Comparison of ENCODE assay signal across 8 mouse cellular contexts in genomic region chr4:32984801-32985675, GRCm38 (mm10). TPM values are rescaled to one million over a fixed set of nuclear protein-coding genes. Genes with fewer than 3 reads are reported as not detected.
A peak's percentile ranks its signal among the peaks of the same experiment; 100 is the strongest.
DNase-seq lines count a peak whose midpoint lies in the region; ATAC-seq lines count a peak whose summit lies in the region.

No protein-coding gene starts in this region.

- peaks cover 47% of the 10 kb centered on the region for H3K4me1 ChIP-seq in heart, embryonic 13.5 days
- peaks cover 30% of the 10 kb centered on the region for H3K4me1 ChIP-seq in forebrain, embryonic 16.5 days (replicated peaks; ENCODE audit: control insufficient read depth, insufficient read depth, low read length)
- peaks cover 11% of the 10 kb centered on the region; the same call in 1 of the 2 replicates for H3K4me1 ChIP-seq in limb, embryonic 11.5 days (ENCODE audit: control insufficient read depth, insufficient read depth, low read length)
- H3K4me1 ChIP-seq in neural tube, embryonic 13.5 days (replicated peaks), result peaks cover 31% of the 10 kb centered on the region

- DNase-seq in heart, adult 9 months (ENCODE audit: low spot score in 2 of 2), result no peak
- DNase-seq in ZHBTc4 (ENCODE audit: low read depth, low spot score), result peak; percentile 78
- DNase-seq in limb, embryonic 11.5 days (ENCODE audit: low spot score), result peak; percentile 62

- H3K9ac ChIP-seq in heart, embryonic 13.5 days, result peak overlapping the region; percentile 94
- H3K9ac ChIP-seq in forebrain, embryonic 16.5 days (replicated peaks; ENCODE audit: low read depth, low read length), result peak overlapping the region; percentile 45
- H3K9ac ChIP-seq in limb, embryonic 11.5 days (ENCODE audit: low read length), result peak overlapping the region; percentile 82
- H3K9ac ChIP-seq in neural tube, embryonic 13.5 days, result peak overlapping the region; percentile 81

- WGBS in heart, embryonic 13.5 days, result 12% methylated on average over 13 of the region's 13 CpGs
- WGBS in forebrain, embryonic 16.5 days, result 8% methylated on average over 13 of the region's 13 CpGs
- WGBS in limb, embryonic 11.5 days, result 10% methylated on average over 13 of the region's 13 CpGs
- WGBS in neural tube, embryonic 13.5 days, result 10% methylated on average over 13 of the region's 13 CpGs

- no peak for ATAC-seq in heart, embryonic 13.5 days (ENCODE audit: extremely low read depth, insufficient number of reproducible peaks, low FRiP score, low TSS enrichment)
- ATAC-seq in forebrain, embryonic 16.5 days, result no peak
- ATAC-seq in limb, embryonic 11.5 days (ENCODE audit: insufficient number of reproducible peaks, low FRiP score, low TSS enrichment, low read depth), result no peak
- ATAC-seq in neural tube, embryonic 13.5 days (ENCODE audit: low read depth), result no peak
- no peak for ATAC-seq in monocyte, adult 5-6 weeks (replicated peaks; ENCODE audit: insufficient number of reproducible peaks, low FRiP score, low TSS enrichment, poor library complexity, severe bottlenecking)
- ATAC-seq in inflammation-experienced regulatory T-cells, adult 6 months, result no peak

- H3K4me2 ChIP-seq in heart, embryonic 13.5 days, result peak overlapping the region; percentile 89
- peak overlapping the region; percentile 91 for H3K4me2 ChIP-seq in forebrain, embryonic 16.5 days (ENCODE audit: low read length)
- H3K4me2 ChIP-seq in limb, embryonic 11.5 days (ENCODE audit: low read depth, severe bottlenecking), result peak overlapping the region; percentile 97
- H3K4me2 ChIP-seq in neural tube, embryonic 13.5 days, result peak overlapping the region; percentile 85

- H3K9me3 ChIP-seq in heart, embryonic 13.5 days, result no peaks in the 10 kb centered on the region
- no peaks in the 10 kb centered on the region for H3K9me3 ChIP-seq in forebrain, embryonic 16.5 days (ENCODE audit: control insufficient read depth, low read length)
- no peaks in the 10 kb centered on the region for H3K9me3 ChIP-seq in limb, embryonic 11.5 days (ENCODE audit: control insufficient read depth, low read length)
- no peaks in the 10 kb centered on the region for H3K9me3 ChIP-seq in neural tube, embryonic 13.5 days

- peak overlapping the region; percentile 93 for H3K4me3 ChIP-seq in heart, embryonic 13.5 days
- peak overlapping the region; percentile 69 for H3K4me3 ChIP-seq in forebrain, embryonic 16.5 days (replicated peaks; ENCODE audit: low read length)
- peak overlapping the region; percentile 82 for H3K4me3 ChIP-seq in limb, embryonic 11.5 days (ENCODE audit: low read depth, low read length)
- H3K4me3 ChIP-seq in neural tube, embryonic 13.5 days, result peak overlapping the region; percentile 56

- 0 out of 2 replicates have a peak, but pooled peaks cover 5% of the 10 kb centered on the region for H3K27me3 ChIP-seq in heart, embryonic 13.5 days (replicated peaks)
- H3K27me3 ChIP-seq in forebrain, embryonic 16.5 days (replicated peaks; ENCODE audit: control insufficient read depth, insufficient read depth, low read length), result 0 out of 2 replicates have a peak, but pooled peaks cover 3% of the 10 kb centered on the region
- H3K27me3 ChIP-seq in limb, embryonic 11.5 days (ENCODE audit: control insufficient read depth, insufficient read depth, low read length), result no peaks in the 10 kb centered on the region; the same call in 1 of the 2 replicates
- H3K27me3 ChIP-seq in neural tube, embryonic 13.5 days, result no peaks in the 10 kb centered on the region

- H3K36me3 ChIP-seq in heart, embryonic 13.5 days, result no peaks in the 10 kb centered on the region
- H3K36me3 ChIP-seq in forebrain, embryonic 16.5 days (ENCODE audit: control insufficient read depth, insufficient read depth), result no peaks in the 10 kb centered on the region
- no peaks in the 10 kb centered on the region for H3K36me3 ChIP-seq in limb, embryonic 11.5 days (ENCODE audit: control insufficient read depth, insufficient read depth, low read length)
- H3K36me3 ChIP-seq in neural tube, embryonic 13.5 days, result no peaks in the 10 kb centered on the region

- H3K27ac ChIP-seq in heart, embryonic 13.5 days (replicated peaks), result peak overlapping the region; percentile 88
- H3K27ac ChIP-seq in forebrain, embryonic 16.5 days (ENCODE audit: low read length), result no peak overlapping the region
- H3K27ac ChIP-seq in limb, embryonic 11.5 days (replicated peaks; ENCODE audit: low read depth, low read length), result peak overlapping the region; percentile 10; the same call in 1 of the 2 replicates
- peak overlapping the region; percentile 87 for H3K27ac ChIP-seq in neural tube, embryonic 13.5 days (replicated peaks)

RNA-seq across cellular contexts. Expression of gene Rragd, which starts 2.2 kb away (rescaled TPM):
- polyA plus RNA-seq in heart, embryonic 13.5 days (2015; fragmentation: Nextera tagmentation; extraction: Ambion mirVana), result 40.9 and 43.3 TPM in 2 replicates
- 22.1 and 23.6 TPM in 2 replicates for polyA plus RNA-seq in forebrain, embryonic 16.5 days (2015; fragmentation: Nextera tagmentation; extraction: Ambion mirVana)
- polyA plus RNA-seq in limb, embryonic 11.5 days (2014; fragmentation: Nextera tagmentation; extraction: Ambion mirVana), result 25.8 and 26.1 TPM in 2 replicates
- polyA plus RNA-seq in neural tube, embryonic 13.5 days (2015; fragmentation: Nextera tagmentation; extraction: Ambion mirVana), result 41.3 and 44.3 TPM in 2 replicates
- total RNA-seq in monocyte, adult 5-6 weeks (2017), result 0.19 to 0.64 TPM (median 0.29 TPM) in 3 replicates
- polyA plus RNA-seq in inflammation-experienced regulatory T-cells, adult 6 months (2017; shearing (Covaris generic)), result 1 to 10 TPM in 2 of 3 experiments, under 1 TPM in 1; 0.62 to 5.4 (median 4.2) TPM

RNA-seq across cellular contexts. Expression of gene Ankrd6, which starts 34.4 kb away (rescaled TPM):
- polyA plus RNA-seq in heart, embryonic 13.5 days (2015; fragmentation: Nextera tagmentation; extraction: Ambion mirVana), result 4.2 and 5.0 TPM in 2 replicates
- 37.0 and 40.1 TPM in 2 replicates for polyA plus RNA-seq in forebrain, embryonic 16.5 days (2015; fragmentation: Nextera tagmentation; extraction: Ambion mirVana)
- polyA plus RNA-seq in limb, embryonic 11.5 days (2014; fragmentation: Nextera tagmentation; extraction: Ambion mirVana), result 9.4 and 10.4 TPM in 2 replicates
- polyA plus RNA-seq in neural tube, embryonic 13.5 days (2015; fragmentation: Nextera tagmentation; extraction: Ambion mirVana), result 20.1 and 20.5 TPM in 2 replicates
- total RNA-seq in monocyte, adult 5-6 weeks (2017), result not detected in 3 replicates
- 1 to 10 TPM; 1.2 to 2.9 (median 2.7) TPM for polyA plus RNA-seq in inflammation-experienced regulatory T-cells, adult 6 months (2017; shearing (Covaris generic))

RNA-seq across cellular contexts. Expression of gene Ube2j1, which starts 46.2 kb away (rescaled TPM):
- polyA plus RNA-seq in heart, embryonic 13.5 days (2015; fragmentation: Nextera tagmentation; extraction: Ambion mirVana), result 27.5 and 32.8 TPM in 2 replicates
- polyA plus RNA-seq in forebrain, embryonic 16.5 days (2015; fragmentation: Nextera tagmentation; extraction: Ambion mirVana), result 53.4 and 60.2 TPM in 2 replicates
- 40.9 and 42.2 TPM in 2 replicates for polyA plus RNA-seq in limb, embryonic 11.5 days (2014; fragmentation: Nextera tagmentation; extraction: Ambion mirVana)
- 63.9 and 70.0 TPM in 2 replicates for polyA plus RNA-seq in neural tube, embryonic 13.5 days (2015; fragmentation: Nextera tagmentation; extraction: Ambion mirVana)
- 58.3 to 78.3 TPM (median 74.0 TPM) in 3 replicates for total RNA-seq in monocyte, adult 5-6 weeks (2017)
- polyA plus RNA-seq in inflammation-experienced regulatory T-cells, adult 6 months (2017; shearing (Covaris generic)), result 10 to 100 TPM; 33.3 to 58.4 (median 41.7) TPM

Comparison
In these comparisons a context has a peak if more than half of its experiments do, and no peak if none do; other contexts are left out.
1. DNase-seq: peak in ZHBTc4 (single experiment) and limb, embryonic 11.5 days (single experiment); none in heart, adult 9 months (0 of 2).
2. Peak in every context shown above with its lines, with median percentiles within 50 percentile points of each other: H3K4me2 ChIP-seq, H3K4me3 ChIP-seq and H3K9ac ChIP-seq.